In the genomic region with DNA sequence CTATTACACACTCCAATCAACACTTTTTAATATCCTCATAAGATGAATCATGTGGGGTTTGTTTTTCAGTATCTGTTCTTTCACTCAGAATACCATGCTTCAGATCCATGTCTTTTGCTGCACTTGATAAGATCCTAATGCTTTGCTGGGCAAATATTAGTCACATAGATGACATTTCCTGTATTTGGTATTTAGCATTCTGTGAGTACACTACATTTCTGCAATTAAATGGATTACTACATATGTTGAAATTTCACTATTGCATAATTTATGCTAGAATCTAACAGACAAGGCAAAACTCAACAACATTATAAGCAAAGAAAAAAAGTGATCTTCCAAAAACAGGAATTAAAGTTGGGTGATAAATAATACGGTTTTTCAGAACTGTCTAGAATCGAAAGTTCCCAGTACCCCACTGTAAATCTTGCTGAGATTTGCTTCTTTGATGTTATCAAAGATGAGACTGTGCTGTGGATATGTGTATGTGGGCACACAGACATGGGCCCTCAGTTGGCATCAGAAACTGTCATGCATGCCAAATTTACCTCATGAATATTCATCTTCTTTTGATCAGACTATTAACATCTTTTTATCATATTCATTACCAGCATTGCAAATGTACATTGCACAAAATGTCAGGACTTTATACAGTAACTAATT, we compare ENCODE assay signal across 20 mouse cellular contexts.
DNase-seq lines count a peak whose midpoint lies in the region; ATAC-seq and TF ChIP-seq lines count a peak whose summit lies in the region.
"Had no signal": no experiment of that assay in that cellular context is flagged by ENCODE, and none has a peak within 500 bp of the region (broad histone marks: within the 10 kb centered on the region; RNA-seq: fewer than 3 reads in every experiment).

No protein-coding gene starts in this region.

- H3K27ac ChIP-seq in hindbrain, postnatal 0 days, result no peak overlapping the region
- no peak overlapping the region for H3K27ac ChIP-seq in hindbrain, embryonic 13.5 days
- no peak overlapping the region for H3K27ac ChIP-seq in neural tube, embryonic 13.5 days (replicated peaks)
- H3K27ac ChIP-seq: gastrocnemius, adult 2 months; heart, embryonic 15.5 days had no signal

- H3K27me3 ChIP-seq in hindbrain, postnatal 0 days (ENCODE audit: insufficient read depth, low read length), result no peaks in the 10 kb centered on the region
- H3K27me3 ChIP-seq in hindbrain, embryonic 13.5 days, result no peaks in the 10 kb centered on the region
- no peaks in the 10 kb centered on the region for H3K27me3 ChIP-seq in neural tube, embryonic 13.5 days
- H3K27me3 ChIP-seq: CH12.LX; heart, embryonic 15.5 days had no signal

- no peak overlapping the region for H3K4me2 ChIP-seq in hindbrain, postnatal 0 days (ENCODE audit: low read depth, low read length)
- no peak overlapping the region for H3K4me2 ChIP-seq in hindbrain, embryonic 13.5 days
- H3K4me2 ChIP-seq in neural tube, embryonic 13.5 days, result no peak overlapping the region
- H3K4me2 ChIP-seq: heart, embryonic 15.5 days had no signal

- DNase-seq in cerebellum, postnatal 10 days, result peak; percentile 76 to 77
- no peak for DNase-seq in cerebellum, adult 8-10 months
- DNase-seq in hindbrain, postnatal 0 days (ENCODE audit: low spot score), result peak; percentile 71
- no peak for DNase-seq in neural tube, embryonic 10.5 days (ENCODE audit: extremely low spot score, low spot score)
- DNase-seq in thymus, postnatal 36 days, result no peak
- DNase-seq in kidney, postnatal 25 days, result no peak
- DNase-seq: adrenal gland, adult 2 months; cerebellum, adult 18-20 months; gastrocnemius, adult 2 months; heart, adult 18-20 months; kidney, adult 18-20 months; kidney, postnatal 36 days; liver; lung, adult 18-20 months; lung, postnatal 4 days; thymus, postnatal 25 days had no signal

- H3K4me1 ChIP-seq in hindbrain, postnatal 0 days (ENCODE audit: insufficient read depth, low read length), result no peaks in the 10 kb centered on the region
- no peaks in the 10 kb centered on the region for H3K4me1 ChIP-seq in hindbrain, embryonic 13.5 days (replicated peaks)
- H3K4me1 ChIP-seq in neural tube, embryonic 13.5 days (replicated peaks), result peaks cover 3% of the 10 kb centered on the region; the same call in 1 of the 2 replicates
- H3K4me1 ChIP-seq: heart, embryonic 15.5 days had no signal

- no peaks in the 10 kb centered on the region for H3K36me3 ChIP-seq in hindbrain, postnatal 0 days (ENCODE audit: insufficient read depth, low read length)
- H3K36me3 ChIP-seq in hindbrain, embryonic 13.5 days, result no peaks in the 10 kb centered on the region
- H3K36me3 ChIP-seq in neural tube, embryonic 13.5 days, result no peaks in the 10 kb centered on the region
- H3K36me3 ChIP-seq: heart, embryonic 15.5 days had no signal

- no peak for TF ChIP-seq CTCF in hindbrain, postnatal 0 days (IDR thresholded peaks at IDR 0.05; ENCODE audit: low read depth)

- H3K9me3 ChIP-seq in hindbrain, postnatal 0 days (ENCODE audit: low read length), result no peaks in the 10 kb centered on the region
- no peaks in the 10 kb centered on the region for H3K9me3 ChIP-seq in hindbrain, embryonic 13.5 days
- no peaks in the 10 kb centered on the region for H3K9me3 ChIP-seq in neural tube, embryonic 13.5 days
- H3K9me3 ChIP-seq: heart, embryonic 15.5 days had no signal

- whole genome bisulfite sequencing in hindbrain, postnatal 0 days, result 50% methylated on average over 2 of the region's 2 CpGs
- whole genome bisulfite sequencing in hindbrain, embryonic 13.5 days, result 78% methylated on average over 2 of the region's 2 CpGs
- 88% methylated on average over 2 of the region's 2 CpGs for WGBS in neural tube, embryonic 13.5 days

- no peak overlapping the region for H3K4me3 ChIP-seq in hindbrain, postnatal 0 days (ENCODE audit: low read length)
- no peak overlapping the region for H3K4me3 ChIP-seq in hindbrain, embryonic 13.5 days
- H3K4me3 ChIP-seq in neural tube, embryonic 13.5 days, result no peak overlapping the region
- H3K4me3 ChIP-seq: gastrocnemius, adult 2 months; heart, embryonic 15.5 days had no signal

- H3K9ac ChIP-seq in hindbrain, postnatal 0 days (replicated peaks; ENCODE audit: low read length), result no peak overlapping the region
- no peak overlapping the region for H3K9ac ChIP-seq in hindbrain, embryonic 13.5 days
- no peak overlapping the region for H3K9ac ChIP-seq in neural tube, embryonic 13.5 days
- H3K9ac ChIP-seq: heart, embryonic 15.5 days had no signal

- no peak for ATAC-seq in hindbrain, postnatal 0 days
- no peak for ATAC-seq in hindbrain, embryonic 13.5 days (ENCODE audit: low FRiP score)
- ATAC-seq in neural tube, embryonic 13.5 days (ENCODE audit: low read depth), result 0 out of 2 replicates have a peak, but pooled peaks have one; percentile 50

Comparison
In these comparisons a context has a peak if more than half of its experiments do, and no peak if none do; other contexts are left out.
1. DNase-seq: peak in cerebellum, postnatal 10 days (2 of 2) and hindbrain, postnatal 0 days (single experiment); none in cerebellum, adult 8-10 months (single experiment), neural tube, embryonic 10.5 days (single experiment), thymus, postnatal 36 days (0 of 2) and kidney, postnatal 25 days (0 of 2).